Mouse (Mus musculus) induced T-regulatory cell, adult 2 months (primary cell): ENCODE measurements at regions not wholly inside any gene's neighbourhood (a gene's known extent, or its start where the extent isn't known, plus 50 kb on each side); places are given as distances from the start of the nearest gene placed in this dataset.

Source experiments
- DNase-seq: peaks from one replicate; pipeline ENCODE4 v3.0.0-alpha.2; 2012; ENCODE audit warnings: low read depth

- DNase-seq: no peak
Measured at GRCm38 (mm10) chr13:39092058-39092457, 131.4 kb upstream of the Slc35b3 start.

DNA sequence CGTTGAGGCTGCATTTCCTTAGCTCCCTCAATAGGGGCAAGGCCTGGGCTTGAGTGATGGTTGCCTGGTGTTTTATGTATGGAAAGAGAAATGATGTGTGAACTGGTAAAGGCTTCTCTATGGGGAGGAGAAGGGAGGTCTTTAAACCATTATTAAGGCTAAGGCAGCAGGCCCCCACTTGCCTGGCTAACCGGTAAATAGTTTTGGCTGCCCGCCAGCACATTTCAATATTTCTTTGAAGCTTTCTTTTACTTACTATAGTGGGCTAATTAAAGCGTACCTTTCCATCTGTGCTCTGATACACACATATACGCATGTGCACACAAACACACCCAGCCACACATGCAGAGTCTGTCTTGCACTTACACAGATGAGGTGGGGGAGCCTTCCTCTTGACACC, 123.9 kb upstream of the Slc35b3 start:
- no peak for DNase-seq

GRCm38 (mm10) chr13:39074211-39074610, 113.5 kb upstream of the Slc35b3 start:
- DNase-seq: no peak

DNA sequence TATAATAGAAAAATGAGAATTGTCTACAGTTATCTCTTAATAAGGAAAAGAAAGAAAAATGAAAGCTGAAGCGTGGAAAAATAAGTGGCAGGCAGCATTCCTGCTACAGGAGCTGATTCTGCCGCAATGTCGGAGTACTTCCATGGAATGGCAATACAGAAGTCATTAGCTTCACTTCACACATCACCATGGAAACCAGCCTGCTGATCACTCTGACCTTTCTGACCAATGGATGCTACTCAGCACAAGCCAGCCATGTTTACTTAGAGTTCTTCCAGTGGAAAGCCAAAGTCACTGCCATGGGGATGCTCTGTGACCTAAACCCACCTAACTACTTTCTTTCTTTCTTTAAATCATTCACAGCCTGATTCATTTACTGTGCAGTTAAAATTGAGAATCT, 71.6 kb upstream of the Slc35b3 start:
- DNase-seq: no peak

- no peak for DNase-seq
Measured at GRCm38 (mm10) chr13:39020168-39020567, 59.5 kb upstream of the Slc35b3 start.

DNA sequence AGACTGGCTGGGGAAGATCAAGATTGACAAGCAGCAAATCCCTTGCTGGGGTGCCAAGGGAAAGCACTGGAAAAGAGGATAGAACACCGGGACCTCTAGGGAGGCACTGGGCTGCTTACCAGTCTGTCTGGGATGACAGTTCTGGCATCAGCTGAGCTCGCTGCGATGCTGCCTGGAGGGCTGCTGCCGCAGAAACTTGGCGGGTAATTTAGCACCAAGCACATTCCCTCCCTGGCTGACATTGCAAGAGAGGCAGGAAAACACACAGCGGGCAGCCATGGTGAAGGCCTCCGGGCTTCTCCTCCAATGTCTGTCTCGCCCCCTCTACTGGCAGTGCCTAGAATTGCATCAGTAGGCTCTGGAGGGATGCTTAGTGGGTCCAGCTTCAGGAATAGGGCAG, 51.0 kb upstream of the Slc35b3 start:
- DNase-seq: peak; percentile 71
